Mouse (Mus musculus) olfactory bulb, adult 2 months (tissue): ENCODE results near the gene Eps15.

Source experiments
- CTCF ChIP-seq: fragments of 200-500 bp; IDR thresholded peaks from 2 replicates; pipeline ENCODE4 v1.5.1; 2012; ENCODE audit warnings: low read depth, mild to moderate bottlenecking, low read length, moderate library complexity; ENCODE audit not compliant: insufficient read depth
- POLR2A ChIP-seq: fragments of 200-500 bp; IDR thresholded peaks from 2 replicates; pipeline ENCODE4 v1.6.1; 2012; ENCODE audit warnings: mild to moderate bottlenecking, low read depth, low read length, moderate library complexity; ENCODE audit not compliant: insufficient read depth

DNA sequence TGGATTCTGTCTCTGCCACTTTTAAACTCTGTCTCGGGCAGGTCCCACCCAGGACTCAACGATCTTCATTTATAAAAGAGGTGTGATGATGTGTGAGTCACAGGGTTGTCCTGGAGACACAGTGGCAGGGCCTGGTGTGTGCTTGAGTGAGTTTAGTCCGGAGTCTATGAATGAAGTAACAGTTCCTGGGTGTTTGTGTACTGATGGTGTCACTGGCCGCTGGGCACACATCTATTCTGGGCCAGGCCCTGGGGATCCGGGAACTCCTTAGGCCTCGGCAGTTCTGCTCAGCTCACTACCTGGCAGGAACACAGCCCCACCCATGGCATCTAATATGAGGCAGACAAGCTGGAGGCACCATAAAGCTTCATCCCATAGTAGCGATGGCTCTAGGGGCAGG, 141.5 kb downstream of the Eps15 start:
- TF ChIP-seq CTCF, result no peak
- no peak for TF ChIP-seq POLR2A
